Mouse (Mus musculus): ENCODE measurements at regions not wholly inside any gene's neighbourhood (a gene's known extent, or its start where the extent isn't known, plus 50 kb on each side); places are given as distances from the start of the nearest gene placed in this dataset.

DNA sequence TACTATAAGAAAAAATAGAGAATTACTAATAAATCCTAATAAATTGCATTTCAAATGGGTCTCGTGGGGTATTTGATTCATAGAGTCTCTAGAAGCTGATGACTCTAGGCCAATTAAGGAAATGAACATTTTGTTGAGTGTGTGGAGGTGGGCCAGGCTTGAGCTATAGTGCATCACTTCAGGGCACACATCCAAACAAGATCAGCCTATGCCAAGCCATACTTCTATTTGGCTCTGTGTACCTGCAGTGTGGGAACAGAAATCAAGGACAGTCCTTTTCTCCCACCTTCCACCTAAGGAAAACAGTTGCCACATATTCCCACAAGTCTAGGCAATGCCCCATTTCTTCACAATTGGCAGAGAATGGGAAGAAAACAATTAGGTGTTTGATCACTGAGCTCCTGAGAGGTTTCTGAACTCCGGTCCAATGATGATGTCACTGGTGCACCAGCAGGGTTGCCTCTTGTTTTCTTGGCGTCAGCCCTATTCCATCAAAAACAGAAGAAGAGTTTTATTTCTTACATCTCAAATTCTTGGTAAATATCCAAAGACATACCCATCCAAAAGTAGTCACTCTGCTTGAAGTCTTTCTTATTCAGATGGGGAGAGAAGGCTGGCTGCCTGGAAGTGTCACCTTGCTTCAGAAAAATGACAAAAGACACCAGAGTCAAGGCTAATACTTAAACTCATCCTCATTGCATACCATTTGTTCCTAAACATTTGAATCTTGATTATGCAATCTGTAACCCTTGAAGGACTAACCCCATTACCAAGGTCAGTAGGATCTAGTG is 2092.3 kb downstream of the 4930444P10Rik start:
- no peak for ATAC-seq (ENCODE audit: extremely low read depth, insufficient number of reproducible peaks, low FRiP score, low TSS enrichment)
- Histone ChIP-seq H3K27ac (replicated peaks) (no peak overlapping the region), H3K9me3 (no peaks in the 10 kb centered on the region), H3K9ac (no peak overlapping the region), H3K4me1 (no peaks in the 10 kb centered on the region), H3K4me3 (no peak overlapping the region), H3K27me3 (replicated peaks) (no peaks in the 10 kb centered on the region), H3K36me3 (no peaks in the 10 kb centered on the region), H3K4me2 (no peak overlapping the region)
- WGBS = 66% methylated on average over 3 of the region's 3 CpGs

DNA sequence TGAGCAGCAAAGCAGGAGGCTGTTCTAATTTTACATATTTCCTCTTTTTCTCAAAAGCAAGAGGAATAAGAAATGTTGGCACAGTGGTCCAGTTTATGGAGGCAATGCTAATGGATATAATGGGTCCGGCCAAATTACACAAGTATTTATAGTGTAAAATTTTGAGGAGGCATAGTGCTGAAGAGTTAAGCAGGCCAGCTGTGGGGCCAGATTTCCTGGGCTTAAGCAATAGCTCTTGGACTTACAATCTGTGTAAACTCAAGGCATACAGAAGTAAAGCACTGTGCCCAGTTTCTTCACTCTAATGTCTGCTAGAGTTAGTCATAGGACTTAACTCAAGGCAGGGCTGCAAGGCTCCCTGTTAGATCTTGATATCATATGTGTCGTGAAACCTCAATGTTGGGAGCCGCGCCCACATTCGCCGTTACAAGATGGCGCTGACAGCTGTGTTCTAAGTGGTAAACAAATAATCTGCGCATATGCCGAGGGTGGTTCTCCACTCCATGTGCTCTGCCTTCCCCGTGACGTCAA is 2094.9 kb downstream of the 4930444P10Rik start:
- no peaks in the 10 kb centered on the region for H3K4me1 ChIP-seq
- no peak overlapping the region for H3K27ac ChIP-seq (replicated peaks)
- no peak overlapping the region for H3K9ac ChIP-seq
- H3K4me3 ChIP-seq = no peak overlapping the region
- no peaks in the 10 kb centered on the region for H3K36me3 ChIP-seq
- H3K4me2 ChIP-seq = no peak overlapping the region
- no peak for ATAC-seq (ENCODE audit: extremely low read depth, insufficient number of reproducible peaks, low FRiP score, low TSS enrichment)
- no peaks in the 10 kb centered on the region for H3K9me3 ChIP-seq
- WGBS = 91% methylated on average over 8 of the region's 11 CpGs
- H3K27me3 ChIP-seq (replicated peaks) = no peaks in the 10 kb centered on the region

DNA sequence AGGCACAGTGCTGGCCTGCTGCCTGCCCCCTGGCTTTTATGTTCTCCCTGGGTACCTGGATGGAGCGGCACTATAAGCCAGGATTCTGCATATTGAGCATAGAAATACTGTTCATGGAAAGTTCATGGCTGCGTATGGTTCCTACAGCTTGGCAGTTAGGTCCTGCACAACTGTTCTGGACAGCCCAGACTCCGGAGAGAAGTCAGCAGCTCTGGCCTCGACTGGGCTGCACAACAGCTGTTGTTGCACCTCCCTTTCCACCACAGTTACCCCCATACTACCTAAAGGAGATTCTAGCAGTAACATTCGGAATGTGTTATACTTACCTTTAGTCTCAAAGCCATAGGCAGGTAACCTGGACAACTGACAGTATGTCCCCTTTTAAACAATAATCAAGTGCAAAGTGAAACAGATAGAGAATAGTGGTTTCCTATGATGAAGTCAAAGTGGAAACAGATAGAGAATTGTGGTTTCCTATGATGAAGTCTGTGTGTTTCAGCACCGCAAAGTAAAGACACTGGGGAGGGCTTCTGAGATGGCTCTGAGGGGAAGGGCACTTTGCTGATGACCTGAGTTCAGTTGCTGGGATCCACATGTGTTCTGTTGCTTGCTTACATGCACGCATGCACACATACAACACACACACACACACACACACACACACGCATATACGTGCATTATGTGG is 2099.2 kb downstream of the 4930444P10Rik start:
- H3K27ac ChIP-seq (replicated peaks) = no peak overlapping the region
- no peaks in the 10 kb centered on the region for H3K9me3 ChIP-seq
- H3K27me3 ChIP-seq (replicated peaks) = no peaks in the 10 kb centered on the region
- no peak overlapping the region for H3K4me2 ChIP-seq
- WGBS = 80% methylated on average over 9 of the region's 9 CpGs
- no peak for ATAC-seq (ENCODE audit: extremely low read depth, insufficient number of reproducible peaks, low FRiP score, low TSS enrichment)
- no peak overlapping the region for H3K9ac ChIP-seq
- H3K4me3 ChIP-seq = no peak overlapping the region
- no peaks in the 10 kb centered on the region for H3K4me1 ChIP-seq
- H3K36me3 ChIP-seq = no peaks in the 10 kb centered on the region

DNA sequence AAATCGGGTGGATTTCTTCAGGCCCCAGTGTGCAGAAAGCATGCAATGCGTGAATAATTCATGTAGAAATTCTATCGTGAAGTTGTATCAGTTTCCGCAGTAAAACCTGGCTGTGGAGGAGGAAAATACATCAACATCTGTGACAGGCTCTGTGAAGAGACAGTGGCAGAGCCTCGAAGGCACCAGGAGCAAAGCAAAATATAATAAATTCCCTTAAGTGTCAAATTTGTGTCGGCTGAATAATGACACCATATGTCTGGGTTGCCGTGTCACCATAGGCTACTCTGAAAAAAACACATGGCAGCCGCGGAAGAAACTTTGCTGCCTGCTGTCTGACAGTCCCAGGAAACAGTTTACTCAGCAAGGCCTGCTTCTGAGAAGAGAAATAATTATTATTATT is 2100.1 kb downstream of the 4930444P10Rik start:
- WGBS = 77% methylated on average over 9 of the region's 9 CpGs
- H3K36me3 ChIP-seq = no peaks in the 10 kb centered on the region
- no peaks in the 10 kb centered on the region for H3K4me1 ChIP-seq
- ATAC-seq (ENCODE audit: extremely low read depth, insufficient number of reproducible peaks, low FRiP score, low TSS enrichment) = no peak
- H3K4me2 ChIP-seq = no peak overlapping the region
- H3K9ac ChIP-seq = no peak overlapping the region
- H3K27me3 ChIP-seq (replicated peaks) = no peaks in the 10 kb centered on the region
- no peak overlapping the region for H3K27ac ChIP-seq (replicated peaks)
- H3K4me3 ChIP-seq = no peak overlapping the region
- H3K9me3 ChIP-seq = no peaks in the 10 kb centered on the region

DNA sequence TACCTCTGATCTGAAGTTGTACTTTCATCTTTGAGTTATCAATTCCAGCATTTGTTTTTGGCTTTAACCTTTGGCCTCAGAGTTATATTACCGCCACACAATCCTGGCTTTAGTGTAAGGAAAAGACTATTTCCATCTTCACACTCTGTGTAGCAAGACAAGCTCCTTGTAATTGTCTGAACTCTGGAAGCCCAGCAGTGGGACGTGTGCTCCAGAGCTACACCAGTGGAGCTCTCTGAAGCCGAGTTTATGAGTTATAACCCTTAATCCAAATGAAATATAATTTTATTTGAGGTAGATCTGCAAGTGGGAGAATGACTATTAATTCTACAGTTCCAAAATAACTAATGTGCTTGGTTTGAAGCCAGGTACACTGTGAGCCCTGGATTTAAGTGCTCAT is 2103.8 kb downstream of the 4930444P10Rik start:
- H3K4me2 ChIP-seq = no peak overlapping the region
- H3K27ac ChIP-seq (replicated peaks) = no peak overlapping the region
- no peak overlapping the region for H3K4me3 ChIP-seq
- 65% methylated on average over 3 of the region's 3 CpGs for WGBS
- no peak for ATAC-seq (ENCODE audit: extremely low read depth, insufficient number of reproducible peaks, low FRiP score, low TSS enrichment)
- H3K9me3 ChIP-seq = no peaks in the 10 kb centered on the region
- no peak overlapping the region for H3K9ac ChIP-seq
- H3K36me3 ChIP-seq = no peaks in the 10 kb centered on the region
- H3K4me1 ChIP-seq = no peaks in the 10 kb centered on the region
- H3K27me3 ChIP-seq (replicated peaks) = no peaks in the 10 kb centered on the region

DNA sequence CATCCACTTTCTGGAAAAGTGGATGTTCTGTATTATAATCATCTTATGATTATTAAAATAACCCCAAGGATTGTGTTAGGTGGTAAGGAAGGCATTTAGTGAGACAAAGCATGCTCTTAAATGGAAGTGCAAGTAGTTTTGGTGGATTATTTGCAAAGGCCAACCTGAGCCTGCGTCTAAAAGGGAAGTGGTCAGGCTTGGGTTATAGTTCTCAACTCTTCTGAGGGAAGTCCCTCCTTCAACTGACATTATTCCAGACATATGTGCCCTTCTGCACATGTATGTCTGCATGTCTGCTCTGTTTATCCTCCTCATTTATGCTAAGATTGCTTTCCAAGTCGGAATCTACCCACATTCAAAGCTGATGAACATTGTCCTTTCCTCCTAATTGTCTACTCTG is 2108.3 kb downstream of the 4930444P10Rik start:
- no peaks in the 10 kb centered on the region for H3K36me3 ChIP-seq
- WGBS = 71% methylated on average over 2 of the region's 2 CpGs

DNA sequence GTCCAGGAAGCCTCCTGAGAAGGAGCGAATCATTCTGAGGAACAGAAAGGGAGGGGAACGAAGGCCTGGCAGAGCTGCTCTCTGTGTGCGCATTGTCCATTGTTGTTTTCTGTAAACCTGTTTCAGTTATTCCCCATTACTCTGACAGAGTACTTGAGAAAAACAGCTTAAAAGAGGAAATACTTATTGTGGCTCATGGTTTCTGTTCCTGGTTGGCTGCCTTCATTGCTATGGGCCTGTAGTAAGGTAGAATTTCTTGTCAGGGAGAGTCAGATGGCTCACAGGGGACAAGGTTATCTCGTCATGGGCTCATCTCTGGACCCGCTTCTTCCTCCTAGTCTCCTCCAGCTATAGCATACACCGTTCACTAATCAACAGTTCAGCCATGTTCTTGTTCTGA is 2112.9 kb downstream of the 4930444P10Rik start:
- no peak overlapping the region for H3K9ac ChIP-seq
- no peaks in the 10 kb centered on the region for H3K4me1 ChIP-seq
- no peak overlapping the region for H3K27ac ChIP-seq (replicated peaks)
- no peak for ATAC-seq (ENCODE audit: extremely low read depth, insufficient number of reproducible peaks, low FRiP score, low TSS enrichment)
- WGBS = 80% methylated on average over 6 of the region's 6 CpGs
- H3K9me3 ChIP-seq = no peaks in the 10 kb centered on the region
- H3K4me2 ChIP-seq = no peak overlapping the region
- no peaks in the 10 kb centered on the region for H3K36me3 ChIP-seq
- H3K27me3 ChIP-seq (replicated peaks) = no peaks in the 10 kb centered on the region
- H3K4me3 ChIP-seq = no peak overlapping the region

More for the DNA sequence above, 2108.3 kb downstream of the 4930444P10Rik start:
- Histone ChIP-seq H3K4me1 (no peaks in the 10 kb centered on the region), H3K9ac (no peak overlapping the region), H3K4me2 (no peak overlapping the region), H3K4me3 (no peak overlapping the region), H3K27me3 (replicated peaks) (no peaks in the 10 kb centered on the region), H3K9me3 (no peaks in the 10 kb centered on the region), H3K27ac (replicated peaks) (no peak overlapping the region)
- ATAC-seq (ENCODE audit: extremely low read depth, insufficient number of reproducible peaks, low FRiP score, low TSS enrichment) = no peak

DNA sequence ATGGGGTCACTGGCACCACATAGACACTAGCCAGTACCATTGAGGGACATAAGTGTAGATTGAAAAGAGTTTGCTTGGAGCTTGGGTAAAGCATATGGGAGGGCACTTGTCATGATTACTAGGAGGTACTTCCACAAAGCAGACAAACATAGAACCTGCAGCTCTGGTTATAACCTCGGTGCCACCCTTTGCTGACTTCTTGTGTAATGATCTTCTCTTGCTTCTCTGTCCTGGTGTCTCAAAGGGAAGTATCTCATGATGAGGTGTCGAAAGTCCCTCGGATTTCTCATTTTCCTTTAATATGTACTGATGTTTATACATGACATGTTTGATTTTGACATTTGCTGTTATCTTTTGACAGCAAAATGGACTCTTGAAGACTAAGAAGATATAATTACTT is 2114.5 kb downstream of the 4930444P10Rik start:
- Histone ChIP-seq H3K9ac (no peak overlapping the region), H3K27ac (replicated peaks) (no peak overlapping the region), H3K36me3 (no peaks in the 10 kb centered on the region), H3K4me1 (no peaks in the 10 kb centered on the region), H3K27me3 (replicated peaks) (no peaks in the 10 kb centered on the region), H3K9me3 (no peaks in the 10 kb centered on the region), H3K4me2 (no peak overlapping the region), H3K4me3 (no peak overlapping the region)
- WGBS = 77% methylated on average over 3 of the region's 3 CpGs
- ATAC-seq (ENCODE audit: extremely low read depth, insufficient number of reproducible peaks, low FRiP score, low TSS enrichment) = no peak

DNA sequence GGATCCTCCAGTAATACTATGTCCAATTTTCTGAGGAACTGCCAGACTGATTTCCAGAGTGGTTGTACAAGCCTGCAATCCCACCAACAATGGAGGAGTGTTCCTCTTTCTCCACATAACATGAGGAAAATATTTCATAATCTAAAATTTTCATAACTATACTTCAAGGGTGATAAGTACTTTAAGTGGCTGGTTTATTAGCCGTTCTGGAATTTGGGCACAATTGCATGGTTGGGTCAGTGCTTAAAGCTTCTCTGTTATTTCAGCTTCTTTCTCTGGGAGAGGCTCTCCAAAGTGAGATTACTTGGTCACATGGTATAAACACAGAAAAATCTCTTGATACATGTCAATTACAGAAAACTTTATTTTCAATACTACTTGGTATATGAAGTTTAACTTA is 2115.9 kb downstream of the 4930444P10Rik start:
- no peak for ATAC-seq (ENCODE audit: extremely low read depth, insufficient number of reproducible peaks, low FRiP score, low TSS enrichment)
- Histone ChIP-seq H3K36me3 (no peaks in the 10 kb centered on the region), H3K27me3 (replicated peaks) (no peaks in the 10 kb centered on the region), H3K4me1 (no peaks in the 10 kb centered on the region), H3K4me2 (no peak overlapping the region), H3K4me3 (no peak overlapping the region), H3K27ac (replicated peaks) (no peak overlapping the region), H3K9ac (no peak overlapping the region), H3K9me3 (no peaks in the 10 kb centered on the region)
- WGBS = 70% methylated on average over 1 of the region's 1 CpGs

DNA sequence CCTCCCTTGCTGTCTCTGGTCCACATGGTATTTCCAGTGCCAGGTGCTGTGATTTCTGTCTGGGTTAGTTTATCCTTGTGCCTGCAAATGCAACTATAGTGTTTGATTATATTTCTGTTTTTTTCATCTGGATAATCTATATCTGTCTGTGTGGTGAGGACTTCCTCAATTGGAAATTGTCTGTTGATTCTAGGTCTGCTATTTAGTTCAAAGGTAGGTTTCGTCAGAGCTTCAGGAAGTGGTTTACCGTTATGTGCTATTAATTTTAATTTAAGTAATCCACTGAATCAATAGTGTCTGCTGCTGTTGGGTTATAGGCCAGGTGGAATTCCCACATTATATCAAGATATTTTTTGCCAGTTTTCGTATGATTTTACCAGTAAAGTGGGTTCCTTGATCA is 2143.9 kb downstream of the 4930444P10Rik start:
- no peaks in the 10 kb centered on the region for H3K27me3 ChIP-seq (replicated peaks)
- no peak overlapping the region for H3K9ac ChIP-seq
- H3K4me1 ChIP-seq = no peaks in the 10 kb centered on the region
- no peak for ATAC-seq (ENCODE audit: extremely low read depth, insufficient number of reproducible peaks, low FRiP score, low TSS enrichment)
- H3K4me3 ChIP-seq = no peak overlapping the region
- H3K9me3 ChIP-seq = no peaks in the 10 kb centered on the region
- H3K4me2 ChIP-seq = no peak overlapping the region
- no peaks in the 10 kb centered on the region for H3K36me3 ChIP-seq
- WGBS = 76% methylated on average over 3 of the region's 3 CpGs
- H3K27ac ChIP-seq (replicated peaks) = no peak overlapping the region

DNA sequence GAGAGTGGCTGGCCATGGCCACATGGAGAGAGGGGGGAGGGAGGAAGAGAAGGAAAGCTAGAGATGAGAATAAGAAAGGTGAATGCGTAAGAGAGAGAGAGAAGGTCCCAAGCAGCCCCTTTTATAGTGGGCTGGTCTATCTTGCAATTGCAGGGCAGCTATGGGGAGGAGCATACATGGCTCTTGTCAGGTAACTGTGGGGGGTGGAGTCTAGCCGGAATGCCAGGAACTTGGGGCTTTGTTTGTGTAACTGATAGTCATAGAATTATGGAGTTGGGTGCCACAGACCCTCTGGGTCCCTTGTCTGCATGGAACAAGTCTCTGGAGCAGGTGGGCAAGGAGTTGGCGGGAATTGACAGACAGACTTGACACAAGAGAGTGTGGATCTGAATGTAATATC is 2151.8 kb downstream of the 4930444P10Rik start:
- Histone ChIP-seq H3K36me3 (no peaks in the 10 kb centered on the region), H3K4me3 (no peak overlapping the region), H3K27me3 (replicated peaks) (no peaks in the 10 kb centered on the region), H3K9ac (no peak overlapping the region), H3K4me2 (no peak overlapping the region), H3K9me3 (peaks cover 5% of the 10 kb centered on the region; the same call in 1 of the 2 replicates), H3K4me1 (no peaks in the 10 kb centered on the region), H3K27ac (replicated peaks) (no peak overlapping the region)
- 79% methylated on average over 3 of the region's 3 CpGs for WGBS
- no peak for ATAC-seq (ENCODE audit: extremely low read depth, insufficient number of reproducible peaks, low FRiP score, low TSS enrichment)

DNA sequence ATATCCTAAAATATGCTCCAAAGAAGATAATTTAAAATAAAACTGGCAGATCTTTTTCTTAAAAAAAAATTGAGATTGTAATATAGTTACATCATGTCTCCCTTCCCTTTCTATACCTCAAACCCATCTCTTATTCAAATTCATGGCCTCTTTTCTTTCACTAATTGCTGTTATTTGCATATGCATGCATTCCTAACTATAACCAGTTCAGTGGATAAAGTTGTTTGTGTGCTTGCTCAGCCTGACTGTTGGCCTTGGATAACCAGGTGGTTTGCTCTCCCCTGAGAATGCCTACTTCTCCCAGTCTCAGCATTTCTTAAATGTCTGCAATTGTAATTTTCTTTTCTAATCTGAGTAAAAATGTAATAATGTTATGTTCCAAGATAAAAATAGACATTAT is 2154.8 kb downstream of the 4930444P10Rik start:
- ATAC-seq (ENCODE audit: extremely low read depth, insufficient number of reproducible peaks, low FRiP score, low TSS enrichment) = no peak
- no peak overlapping the region for H3K27ac ChIP-seq (replicated peaks)
- H3K4me1 ChIP-seq = no peaks in the 10 kb centered on the region

More for the DNA sequence above, 2154.8 kb downstream of the 4930444P10Rik start:
- Histone ChIP-seq H3K4me2 (no peak overlapping the region), H3K4me3 (no peak overlapping the region), H3K27me3 (replicated peaks) (no peaks in the 10 kb centered on the region), H3K36me3 (no peaks in the 10 kb centered on the region), H3K9ac (no peak overlapping the region), H3K9me3 (peaks cover 5% of the 10 kb centered on the region; the same call in 1 of the 2 replicates)

All from heart, embryonic 13.5 days (tissue).